Mouse (Mus musculus): Measurements from ENCODE around the gene Vmn2r114. TPM values are rescaled to one million over a fixed set of nuclear protein-coding genes. Genes with fewer than 3 reads are reported as not detected.
"Not testable (repeated sequence)": the region's sequence is repeated elsewhere in the genome, so short reads cannot be mapped to it uniquely, and the experiment has no call there.

The Vmn2r114 gene
- total RNA-seq (2021): not detected
- long read RNA-seq, experiment 1: 0 reads
- long read RNA-seq, experiment 2: 0 reads

DNA sequence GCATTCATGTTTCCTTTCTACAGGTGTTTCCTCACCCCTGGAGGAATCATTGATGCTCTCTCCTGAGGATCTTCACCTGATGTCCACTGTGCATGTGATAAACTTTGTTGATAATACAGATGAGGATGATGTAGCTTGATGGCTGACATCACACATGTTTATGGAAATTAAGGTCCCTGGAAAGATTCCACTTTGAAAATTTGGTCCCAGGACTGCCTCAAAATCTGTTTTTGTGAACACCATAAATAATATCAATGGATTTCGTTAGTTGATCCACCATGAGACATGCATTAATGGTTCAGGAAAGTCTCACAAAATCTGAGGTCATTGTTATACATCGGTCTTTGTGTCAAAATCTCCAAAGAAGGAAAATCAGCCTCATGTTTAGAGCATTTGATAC is at the start of gene Vmn2r114:
Gene Vmn2r114 (minus strand): TSS at position 101 of the 400 bp plus-strand sequence.
- not testable (repeated sequence) for DNase-seq (ENCODE audit: low spot score in 2 of 2)

DNA sequence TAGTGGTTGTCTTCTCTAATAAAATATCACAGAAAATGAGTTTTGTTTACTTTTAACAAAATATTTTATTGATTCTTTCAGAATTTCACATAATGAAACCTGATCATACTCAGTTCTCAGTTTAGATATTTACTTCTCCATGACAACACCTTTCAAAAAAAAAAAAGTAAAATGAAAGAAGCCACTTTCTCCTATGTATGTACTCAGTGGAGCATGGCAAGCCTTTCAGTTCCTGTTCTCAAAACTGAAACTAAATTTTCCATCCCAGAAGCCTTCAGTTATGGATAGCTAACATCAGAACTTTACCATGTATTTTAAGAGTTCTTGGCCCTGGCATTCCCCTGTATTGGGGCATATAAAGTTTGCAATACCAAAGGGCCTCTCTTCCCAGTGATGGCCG is 39.3 kb upstream of the Vmn2r114 start:
- no peak for DNase-seq (ENCODE audit: low spot score in 2 of 2)

DNA sequence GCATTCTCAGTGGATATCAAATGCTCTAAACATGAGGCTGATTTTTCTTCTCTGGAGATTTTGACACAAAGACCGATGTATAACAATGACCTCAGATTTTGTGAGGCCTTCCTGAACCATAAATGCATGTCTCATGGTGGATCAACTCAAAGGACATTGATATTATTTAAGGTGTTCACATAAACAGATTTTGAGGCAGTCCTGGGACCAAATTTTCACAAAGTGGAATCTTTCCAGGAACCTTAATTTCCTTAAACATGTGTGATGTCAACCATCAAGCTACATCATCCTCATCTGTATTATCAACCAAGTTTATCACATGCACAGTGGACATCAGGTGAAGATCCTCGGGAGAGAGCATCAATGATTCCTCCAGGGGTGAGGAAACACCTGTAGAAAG is 31.1 kb upstream of the Vmn2r114 start, which contains the start of gene Vmn2r115:
Gene Vmn2r115 (plus strand): TSS at position 301 of the 400 bp plus-strand sequence.
- not testable (repeated sequence) for DNase-seq (ENCODE audit: low spot score in 2 of 2)

DNA sequence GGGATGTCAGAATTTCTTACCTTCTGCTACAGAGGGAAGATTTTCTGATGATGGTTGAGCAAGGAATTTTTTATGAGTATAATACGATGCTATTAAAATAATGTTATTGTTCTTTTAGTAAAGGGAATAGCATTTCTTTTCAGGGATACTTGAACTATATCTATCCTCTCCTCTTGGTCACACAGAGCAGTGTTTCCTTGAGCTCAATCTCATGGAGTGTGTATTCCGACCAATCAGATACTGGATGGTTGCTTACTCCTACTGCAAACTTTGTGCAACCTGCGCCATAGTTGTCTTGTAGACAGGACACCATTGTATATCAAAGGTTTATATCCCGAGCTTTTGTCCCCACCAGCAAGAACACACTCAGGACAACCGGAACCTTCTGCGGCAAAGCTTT is 18.3 kb upstream of the Vmn2r114 start:
- DNase-seq (ENCODE audit: low spot score in 2 of 2): no peak

Other genes starting within 250 kb of the Vmn2r114 start
- gene Zfp40, start 119.3 kb downstream of the Vmn2r114 start, total RNA-seq (2021): 1 to 10 TPM; 5.0 to 7.1 TPM
- not detected for gene Vmn2r115, start 31.2 kb upstream of the Vmn2r114 start, total RNA-seq (2021)
- not detected for gene Vmn2r116, start 72.1 kb upstream of the Vmn2r114 start, total RNA-seq (2021)
- not detected for gene Vmn2r117, start 167.2 kb upstream of the Vmn2r114 start, total RNA-seq (2021)

Measured in gastrocnemius, postnatal 4 days (tissue).